11 mouse cellular contexts compared by ENCODE assay signal in the genomic region with DNA sequence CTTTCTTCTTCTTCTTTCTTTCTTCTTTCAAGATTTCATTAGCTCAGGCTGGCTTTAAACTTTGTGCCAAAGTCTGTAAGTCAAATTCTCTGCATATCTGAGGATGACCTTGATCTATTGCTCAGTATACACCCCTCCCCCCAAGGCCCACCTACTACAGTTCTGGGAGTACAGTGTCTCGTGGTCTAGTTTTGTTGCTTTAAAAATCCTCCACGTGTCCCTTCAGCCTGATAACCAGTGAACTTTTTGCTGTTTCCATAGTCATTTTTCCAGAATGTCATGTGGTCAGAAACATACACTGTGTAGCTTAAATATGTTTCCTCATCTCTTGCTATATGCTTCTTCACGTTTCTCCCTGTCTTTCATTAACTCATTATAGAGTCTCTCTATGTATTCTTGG. TPM values are rescaled to one million over a fixed set of nuclear protein-coding genes. Genes with fewer than 3 reads are reported as not detected.
DNase-seq lines count a peak whose midpoint lies in the region; ATAC-seq and TF ChIP-seq lines count a peak whose summit lies in the region.
"Had no signal": no experiment of that assay in that cellular context is flagged by ENCODE, and none has a peak within 500 bp of the region (broad histone marks: within the 10 kb centered on the region; RNA-seq: fewer than 3 reads in every experiment).

No protein-coding gene starts in this region.

- no peak overlapping the region for H3K4me3 ChIP-seq in forebrain, embryonic 12.5 days (replicated peaks)
- no peak overlapping the region for H3K4me3 ChIP-seq in forebrain, postnatal 0 days (ENCODE audit: low read depth, low read length)
- H3K4me3 ChIP-seq in megakaryocyte, embryonic 14.5 days (replicated peaks): peak overlapping the region; percentile 98
- peak overlapping the region; percentile 98; the same call in 1 of the 2 replicates for H3K4me3 ChIP-seq in limb, embryonic 12.5 days (replicated peaks)
- H3K4me3 ChIP-seq in stomach, embryonic 14.5 days (ENCODE audit: low read depth, low read length): peak overlapping the region; percentile 97; the same call in 1 of the 2 replicates

- H3K36me3 ChIP-seq in forebrain, embryonic 12.5 days (replicated peaks): no peaks in the 10 kb centered on the region
- no peaks in the 10 kb centered on the region for H3K36me3 ChIP-seq in forebrain, postnatal 0 days (ENCODE audit: insufficient read depth)
- peaks cover 5% of the 10 kb centered on the region for H3K36me3 ChIP-seq in megakaryocyte, embryonic 14.5 days (replicated peaks; ENCODE audit: low read length)
- H3K36me3 ChIP-seq in limb, embryonic 12.5 days: no peaks in the 10 kb centered on the region
- H3K36me3 ChIP-seq in stomach, embryonic 14.5 days (ENCODE audit: control insufficient read depth, insufficient read depth, low read length): no peaks in the 10 kb centered on the region

- no peaks in the 10 kb centered on the region for H3K9me3 ChIP-seq in forebrain, embryonic 12.5 days
- H3K9me3 ChIP-seq in forebrain, postnatal 0 days (ENCODE audit: low read length): no peaks in the 10 kb centered on the region
- no peaks in the 10 kb centered on the region for H3K9me3 ChIP-seq in megakaryocyte, embryonic 14.5 days
- no peaks in the 10 kb centered on the region for H3K9me3 ChIP-seq in limb, embryonic 12.5 days
- H3K9me3 ChIP-seq in stomach, embryonic 14.5 days (ENCODE audit: control insufficient read depth, low read depth, low read length): no peaks in the 10 kb centered on the region

- H3K4me1 ChIP-seq in forebrain, embryonic 12.5 days: peaks cover 33% of the 10 kb centered on the region
- peaks cover 11% of the 10 kb centered on the region; the same call in 1 of the 2 replicates for H3K4me1 ChIP-seq in forebrain, postnatal 0 days (ENCODE audit: insufficient read depth)
- H3K4me1 ChIP-seq in megakaryocyte, embryonic 14.5 days: peaks cover 66% of the 10 kb centered on the region
- peaks cover 23% of the 10 kb centered on the region for H3K4me1 ChIP-seq in limb, embryonic 12.5 days (replicated peaks)
- H3K4me1 ChIP-seq in stomach, embryonic 14.5 days (ENCODE audit: control insufficient read depth, insufficient read depth, low read length): peaks cover 29% of the 10 kb centered on the region

- peak overlapping the region; percentile 79 for H3K4me2 ChIP-seq in forebrain, embryonic 12.5 days
- no peak overlapping the region for H3K4me2 ChIP-seq in forebrain, postnatal 0 days (ENCODE audit: low read depth)
- peak overlapping the region; percentile 75 for H3K4me2 ChIP-seq in limb, embryonic 12.5 days
- peak overlapping the region; percentile 88 for H3K4me2 ChIP-seq in stomach, embryonic 14.5 days (replicated peaks; ENCODE audit: low read depth, low read length)

- no peak overlapping the region for H3K9ac ChIP-seq in forebrain, embryonic 12.5 days
- no peak overlapping the region for H3K9ac ChIP-seq in forebrain, postnatal 0 days
- peak overlapping the region; percentile 97; the same call in 1 of the 2 replicates for H3K9ac ChIP-seq in limb, embryonic 12.5 days (replicated peaks)
- H3K9ac ChIP-seq in stomach, embryonic 14.5 days (replicated peaks; ENCODE audit: low read depth, low read length): peak overlapping the region; percentile 97; the same call in 1 of the 2 replicates

- ATAC-seq in forebrain, embryonic 12.5 days (ENCODE audit: low FRiP score): no peak
- ATAC-seq in forebrain, postnatal 0 days: no peak
- no peak for ATAC-seq in megakaryocyte, adult 5-6 weeks (ENCODE audit: poor library complexity, severe bottlenecking)
- ATAC-seq in limb, embryonic 12.5 days (ENCODE audit: insufficient number of reproducible peaks, insufficient read depth, low FRiP score, low TSS enrichment, low read depth): no peak
- ATAC-seq in stomach, embryonic 14.5 days (ENCODE audit: insufficient number of reproducible peaks, insufficient read depth, low FRiP score, low read depth): no peak

- 60% methylated on average over 3 of the region's 3 CpGs for WGBS in forebrain, embryonic 12.5 days
- WGBS in forebrain, postnatal 0 days: 61% methylated on average over 3 of the region's 3 CpGs
- WGBS in limb, embryonic 12.5 days: 69% methylated on average over 3 of the region's 3 CpGs
- WGBS in stomach, embryonic 14.5 days: 29% methylated on average over 3 of the region's 3 CpGs

- no peak overlapping the region for H3K27ac ChIP-seq in forebrain, embryonic 12.5 days
- no peak overlapping the region for H3K27ac ChIP-seq in forebrain, postnatal 0 days (ENCODE audit: low read depth, low read length)
- peak overlapping the region; percentile 12; the same call in 1 of the 2 replicates for H3K27ac ChIP-seq in limb, embryonic 12.5 days
- no peak overlapping the region for H3K27ac ChIP-seq in stomach, embryonic 14.5 days (ENCODE audit: low read length)

- no peak for TF ChIP-seq CTCF in forebrain, postnatal 0 days (IDR thresholded peaks at IDR 0.05; ENCODE audit: low read depth)

- H3K27me3 ChIP-seq in forebrain, embryonic 12.5 days: 0 out of 2 replicates have a peak, but pooled peaks cover 6% of the 10 kb centered on the region
- H3K27me3 ChIP-seq in forebrain, postnatal 0 days (ENCODE audit: insufficient read depth, low read length): no peaks in the 10 kb centered on the region
- H3K27me3 ChIP-seq in megakaryocyte, embryonic 14.5 days (replicated peaks): no peaks in the 10 kb centered on the region
- H3K27me3 ChIP-seq in limb, embryonic 12.5 days: no peaks in the 10 kb centered on the region
- no peaks in the 10 kb centered on the region for H3K27me3 ChIP-seq in stomach, embryonic 14.5 days (ENCODE audit: control insufficient read depth, insufficient read depth, low read length)

- DNase-seq in forebrain, postnatal 0 days: no peak
- DNase-seq in gastrocnemius, postnatal 36 days: no peak
- DNase-seq in layer of hippocampus, adult 9-11 months: no peak
- DNase-seq: lung, adult 2 months; right cerebral cortex, postnatal 25 days had no signal

- intact Hi-C loops in gastrocnemius, postnatal 36 days (cut with DNase I): no loop called here

RNA-seq across cellular contexts. Expression of gene Sppl3, which starts 1.0 kb away (rescaled TPM):
- 13.8 and 19.1 TPM in 2 replicates for polyA plus RNA-seq in forebrain, embryonic 12.5 days (2016; fragmentation: Nextera tagmentation; extraction: Ambion mirVana)
- total RNA-seq in forebrain, postnatal 0 days (2014; rRNA removed): 79.1 and 114 TPM in 2 replicates
- polyA plus RNA-seq in forebrain, postnatal 0 days (2015; fragmentation: Nextera tagmentation; extraction: Ambion mirVana): 36.0 and 43.5 TPM in 2 replicates
- polyA plus RNA-seq in megakaryocyte, embryonic 14.5 days (2012; ENCODE audit: insufficient read depth, low replicate concordance): 8.1 and 18.2 TPM in 2 replicates
- 33.1 and 33.6 TPM in 2 replicates for total RNA-seq in megakaryocyte, adult 5-6 weeks (2015)
- total RNA-seq in megakaryocyte, adult 5-6 weeks (2017): 22.8 and 24.6 TPM in 2 replicates
- 17.3 and 36.9 TPM in 2 replicates for polyA plus RNA-seq in limb, embryonic 12.5 days (2016; fragmentation: Nextera tagmentation; extraction: Ambion mirVana)
- polyA plus RNA-seq in stomach, embryonic 14.5 days (2014; fragmentation: Nextera tagmentation; extraction: Ambion mirVana): 27.6 and 27.7 TPM in 2 replicates
- total RNA-seq in gastrocnemius, postnatal 36 days (2021): 10 to 100 TPM; 19.6 to 21.3 TPM

RNA-seq across cellular contexts. Expression of gene Hnf1a, which starts 39.1 kb away (rescaled TPM):
- not detected in 2 replicates for polyA plus RNA-seq in forebrain, embryonic 12.5 days (2016; fragmentation: Nextera tagmentation; extraction: Ambion mirVana)
- not detected in 2 replicates for total RNA-seq in forebrain, postnatal 0 days (2014; rRNA removed)
- not detected in 2 replicates for polyA plus RNA-seq in forebrain, postnatal 0 days (2015; fragmentation: Nextera tagmentation; extraction: Ambion mirVana)
- not detected in 2 replicates for polyA plus RNA-seq in megakaryocyte, embryonic 14.5 days (2012; ENCODE audit: insufficient read depth, low replicate concordance)
- total RNA-seq in megakaryocyte, adult 5-6 weeks (2015): not detected in 2 replicates
- total RNA-seq in megakaryocyte, adult 5-6 weeks (2017): not detected in 2 replicates
- not detected in 2 replicates for polyA plus RNA-seq in limb, embryonic 12.5 days (2016; fragmentation: Nextera tagmentation; extraction: Ambion mirVana)
- 7.1 and 7.7 TPM in 2 replicates for polyA plus RNA-seq in stomach, embryonic 14.5 days (2014; fragmentation: Nextera tagmentation; extraction: Ambion mirVana)
- total RNA-seq in gastrocnemius, postnatal 36 days (2021): not detected
- total RNA-seq: gastrocnemius, adult 18-20 months had no signal
- polyA plus RNA-seq: lung, adult 2 months had no signal

Comparison
In these comparisons a context has a peak if more than half of its experiments do, and no peak if none do; other contexts are left out.
1. H3K4me3 ChIP-seq: peak in megakaryocyte, embryonic 14.5 days (single experiment), limb, embryonic 12.5 days (single experiment) and stomach, embryonic 14.5 days (single experiment); none in forebrain, embryonic 12.5 days (single experiment) and forebrain, postnatal 0 days (single experiment).
2. H3K9ac ChIP-seq: peak in limb, embryonic 12.5 days (single experiment) and stomach, embryonic 14.5 days (single experiment); none in forebrain, embryonic 12.5 days (single experiment) and forebrain, postnatal 0 days (single experiment).